Mouse (Mus musculus) common myeloid progenitor, adult 5-6 weeks (primary cell): ENCODE results near the gene Rfc5. TPM values are rescaled to one million over a fixed set of nuclear protein-coding genes. Genes with fewer than 3 reads are reported as not detected.
"Not testable (repeated sequence)": the region's sequence is repeated elsewhere in the genome, so short reads cannot be mapped to it uniquely, and the experiment has no call there.

Experiments used
- ATAC-seq: replicated peaks from 2 replicates; pipeline ENCODE4 v1.8.0; 2016; ENCODE audit warnings: low read depth, mild to moderate bottlenecking, moderate TSS enrichment, inconsistent platforms; ENCODE audit not compliant: poor library complexity, severe bottlenecking
- total RNA-seq: library from RNA; stranded (forward); fragments of 200-1000, 187-1606 nt; gene quantifications from 2 replicates; pipeline ENCODE4 v1.2.3, GENCODE M21; 2017

The Rfc5 gene
- total RNA-seq, 1 experiment from 2014 or later: 68.8 TPM

DNA sequence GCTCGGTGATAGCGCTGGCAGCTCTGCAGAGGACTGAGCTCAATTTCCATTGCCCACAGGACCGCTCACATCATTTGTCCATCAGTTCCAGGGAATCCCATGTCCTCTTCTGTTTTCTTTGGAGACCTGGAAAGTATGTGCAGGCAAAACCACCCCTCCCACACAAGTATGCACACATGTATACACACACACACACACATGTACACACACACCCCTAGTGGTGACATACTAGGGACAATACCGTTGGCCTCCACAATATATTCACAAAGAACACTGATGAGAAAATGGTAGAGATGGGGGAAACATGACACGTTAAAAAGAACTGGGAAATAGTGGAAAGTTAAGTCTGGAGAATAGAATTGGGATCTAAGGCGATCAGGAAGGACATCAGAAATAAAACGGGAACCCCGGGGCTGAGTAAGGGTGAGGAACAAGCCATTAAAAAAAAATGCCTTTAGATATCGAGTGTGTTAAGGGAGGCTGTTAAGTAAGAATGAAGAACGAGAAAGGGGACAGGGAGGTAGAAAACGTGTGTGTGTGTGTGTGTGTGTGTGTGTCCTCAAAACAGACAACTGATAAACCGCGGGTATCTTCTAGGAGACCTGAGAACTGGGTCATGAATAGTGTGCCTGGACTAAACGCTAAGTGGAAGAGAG lies 33.1 kb downstream of the Rfc5 start:
- no peak for ATAC-seq

DNA sequence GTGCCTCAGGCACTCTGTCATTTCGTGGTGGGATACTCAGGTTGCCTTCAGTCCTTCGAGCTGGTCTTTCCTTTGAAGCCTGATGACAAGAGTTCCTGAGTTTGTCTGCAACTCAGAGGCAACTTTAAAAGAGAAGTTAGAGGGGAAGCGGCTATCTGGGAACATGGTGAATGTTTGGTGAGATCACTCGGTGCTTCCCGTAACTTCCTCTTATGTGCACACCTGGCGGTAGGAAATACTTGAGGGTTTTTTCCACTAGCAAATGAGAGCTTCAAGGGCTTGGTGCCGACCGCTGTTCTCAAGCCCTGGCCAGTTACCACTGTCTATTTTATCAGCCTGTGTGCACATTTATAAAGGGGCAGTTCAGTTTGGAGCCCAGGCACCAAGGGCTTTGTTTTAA lies 34.7 kb downstream of the Rfc5 start:
- 0 out of 2 replicates have a peak, but pooled peaks have one; percentile 9 for ATAC-seq

DNA sequence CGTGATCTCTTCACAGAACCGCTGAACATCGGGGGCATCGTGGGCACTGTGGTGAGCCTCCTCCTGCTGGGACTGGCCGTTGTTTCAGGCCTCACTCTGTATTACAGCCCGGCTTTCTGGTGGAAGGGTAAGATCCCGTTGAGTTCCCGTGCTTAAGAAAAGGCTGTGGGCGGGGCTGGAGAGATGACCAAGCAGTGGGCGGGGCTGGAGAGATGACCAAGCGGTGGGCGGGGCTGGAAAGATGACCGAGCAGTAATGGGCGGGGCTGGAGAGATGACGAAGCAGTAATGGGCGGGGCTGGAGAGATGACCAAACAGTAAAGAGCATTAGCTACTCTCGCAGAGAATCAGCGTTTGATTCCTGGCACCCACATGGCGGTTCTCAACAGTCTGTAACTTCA lies 40.6 kb downstream of the Rfc5 start:
- ATAC-seq: 0 out of 2 replicates have a peak, but pooled peaks have one; percentile 15

DNA sequence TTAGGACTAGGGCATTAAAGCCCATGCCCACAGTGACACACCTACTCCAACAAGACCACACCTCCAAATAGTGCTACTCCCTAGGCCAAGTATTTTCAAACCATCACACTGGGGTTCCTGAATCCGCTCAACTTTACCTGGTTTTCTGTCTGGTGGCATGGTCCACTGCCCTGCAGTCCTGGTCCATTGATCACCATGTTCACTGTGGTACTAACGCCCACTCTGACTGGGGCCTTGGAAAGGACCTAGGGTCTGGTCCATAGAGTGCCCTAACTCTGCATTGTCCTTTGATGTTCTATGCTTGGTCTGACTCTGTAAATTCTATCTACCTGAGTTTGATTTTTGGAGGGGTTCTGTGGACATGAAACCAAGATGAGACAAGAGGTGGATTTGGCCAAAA lies 41.0 kb downstream of the Rfc5 start:
- ATAC-seq: no peak

DNA sequence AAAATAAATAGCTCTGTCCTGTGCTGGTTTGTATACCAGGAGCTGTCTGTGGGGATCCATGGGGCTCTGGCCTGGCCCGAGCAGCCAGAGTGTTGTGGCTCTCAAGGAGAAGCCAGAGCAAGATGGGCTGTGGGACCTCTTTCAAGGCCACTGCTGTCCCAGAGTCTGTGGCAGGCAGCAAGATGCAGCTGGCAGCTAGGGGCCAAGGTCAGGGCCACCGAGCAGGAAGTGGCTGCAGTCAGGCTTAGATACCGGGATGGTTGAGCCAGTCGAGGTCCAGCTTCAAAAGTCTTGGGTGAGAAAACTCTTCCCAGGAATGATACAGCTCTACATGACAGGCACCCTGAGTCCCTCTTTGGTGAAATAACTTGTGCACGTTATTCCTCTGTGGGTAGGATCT lies 41.8 kb downstream of the Rfc5 start:
- ATAC-seq: no peak

DNA sequence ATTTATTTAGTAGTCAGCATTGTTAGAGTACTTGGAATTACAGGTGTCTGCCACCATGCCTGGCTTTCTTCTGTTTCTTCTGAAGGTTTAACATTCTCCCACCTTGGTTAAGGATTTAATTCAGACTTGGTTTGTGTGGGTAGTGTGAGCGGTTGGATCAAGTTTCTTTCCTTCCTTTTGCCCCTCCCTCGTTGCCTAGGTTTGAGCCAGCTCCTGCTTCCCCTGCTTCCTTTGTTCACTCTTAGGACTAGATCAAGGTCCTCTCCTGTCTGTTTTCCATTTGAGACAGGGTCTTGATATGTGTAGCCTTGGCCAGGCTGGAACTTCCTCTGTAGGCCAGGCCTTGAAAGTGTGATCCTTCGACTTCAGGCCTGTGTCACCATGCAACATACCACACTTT lies 42.6 kb downstream of the Rfc5 start:
- no peak for ATAC-seq

DNA sequence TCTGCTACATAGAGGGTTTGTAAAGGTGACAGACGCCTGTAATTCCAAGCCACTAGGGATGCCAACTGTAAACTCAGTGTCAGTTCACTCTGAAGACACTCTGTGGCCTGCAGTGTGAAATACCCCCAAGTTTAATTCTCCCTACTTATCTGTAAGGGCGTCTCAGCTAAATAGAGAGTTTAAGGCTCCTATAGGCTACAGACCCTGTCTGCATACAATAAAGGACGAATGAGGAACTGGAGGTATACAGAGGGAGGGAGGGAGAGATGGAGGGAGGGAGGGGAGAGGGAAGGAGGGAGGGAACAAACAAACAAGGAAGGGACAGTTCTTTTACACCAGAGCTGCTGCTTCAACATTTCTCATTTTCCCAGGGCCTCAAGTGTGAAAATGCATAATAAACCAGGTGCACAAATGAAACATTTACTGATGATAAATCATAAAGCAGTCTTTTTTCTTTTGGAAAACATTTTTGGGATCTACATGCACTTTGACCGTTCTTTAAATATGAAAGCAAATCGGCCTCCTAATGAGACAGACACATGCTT lies 43.3 kb downstream of the Rfc5 start:
- peak; percentile 68; the same call in 1 of the 2 replicates for ATAC-seq

DNA sequence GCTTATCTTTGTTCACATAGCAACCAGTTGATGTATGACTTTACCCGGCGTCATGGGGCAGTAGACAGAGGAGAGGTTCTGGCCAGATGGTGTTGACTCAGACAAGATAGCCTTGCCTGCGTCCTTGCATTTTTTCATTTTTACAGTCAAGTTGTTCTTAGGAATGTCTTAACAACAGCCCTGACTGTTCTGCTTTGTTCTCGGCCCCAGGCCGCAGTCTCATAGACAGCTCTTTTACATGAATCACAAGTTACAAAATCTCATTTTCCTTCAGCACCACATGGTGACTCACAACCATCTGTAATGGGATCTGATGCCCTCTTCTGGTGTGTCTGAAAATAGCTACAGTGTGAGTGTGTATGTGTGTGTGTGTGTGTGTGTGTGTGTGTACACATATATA lies 44.4 kb downstream of the Rfc5 start:
- ATAC-seq: not testable (repeated sequence)

DNA sequence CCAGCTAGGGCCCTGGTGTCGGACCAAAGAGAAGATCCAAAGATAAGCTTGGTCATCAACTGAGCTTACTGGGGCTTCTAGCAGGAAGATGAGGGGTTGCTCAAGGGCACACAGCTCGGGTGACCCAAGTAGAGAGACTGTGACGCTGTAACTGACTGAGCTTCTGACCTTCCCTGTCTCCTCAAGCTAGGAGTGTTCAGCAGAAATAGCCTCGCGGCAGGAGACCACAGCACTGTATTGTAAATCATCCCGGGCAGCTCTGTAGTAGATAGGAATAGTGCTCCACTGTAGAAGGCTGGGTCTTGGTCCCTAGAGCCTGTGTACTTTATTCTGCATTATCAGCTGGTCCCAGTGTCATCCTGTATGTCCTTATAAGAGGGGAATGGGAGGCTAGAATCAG lies 47.0 kb downstream of the Rfc5 start:
- ATAC-seq: no peak

DNA sequence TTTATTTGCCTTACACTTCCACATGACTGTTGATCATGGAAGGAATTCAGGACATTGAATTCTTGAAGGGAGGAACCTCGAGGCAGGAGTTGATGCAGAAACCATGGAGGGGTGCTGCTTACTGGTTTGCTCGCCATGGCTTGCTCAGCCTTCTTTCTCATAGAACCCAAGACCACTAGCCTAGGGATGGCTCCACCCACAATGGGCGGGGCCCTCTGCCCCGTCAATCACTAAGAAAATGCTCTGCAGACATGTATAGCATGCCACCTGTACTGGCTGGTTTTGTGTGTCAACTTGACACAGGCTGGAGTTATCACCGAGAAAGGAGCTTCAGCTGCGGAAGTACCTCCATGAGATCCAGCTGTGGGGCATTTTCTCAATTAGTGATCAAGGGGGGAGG lies 48.8 kb downstream of the Rfc5 start:
- no peak for ATAC-seq

DNA sequence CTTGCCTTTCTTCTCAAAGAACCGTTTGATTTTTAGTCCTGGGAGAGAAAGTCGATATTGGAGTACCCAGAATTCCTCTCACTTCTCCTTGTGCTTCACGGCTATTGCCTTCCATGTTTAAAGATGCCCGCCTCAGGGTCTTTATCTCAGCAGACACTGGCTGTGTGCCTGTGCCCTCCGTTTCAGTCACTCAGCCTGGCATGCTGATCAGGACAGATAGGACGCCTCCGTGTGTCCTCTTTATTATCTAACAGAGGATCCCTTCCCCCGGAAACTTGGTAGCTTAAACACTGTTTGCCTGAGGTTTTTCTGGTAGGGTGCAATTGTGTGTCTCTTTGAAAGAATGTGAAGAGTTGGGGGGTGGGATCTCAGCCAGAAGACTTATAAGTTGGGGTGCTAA lies 50.3 kb downstream of the Rfc5 start:
- ATAC-seq: peak; percentile 69; the same call in 1 of the 2 replicates

DNA sequence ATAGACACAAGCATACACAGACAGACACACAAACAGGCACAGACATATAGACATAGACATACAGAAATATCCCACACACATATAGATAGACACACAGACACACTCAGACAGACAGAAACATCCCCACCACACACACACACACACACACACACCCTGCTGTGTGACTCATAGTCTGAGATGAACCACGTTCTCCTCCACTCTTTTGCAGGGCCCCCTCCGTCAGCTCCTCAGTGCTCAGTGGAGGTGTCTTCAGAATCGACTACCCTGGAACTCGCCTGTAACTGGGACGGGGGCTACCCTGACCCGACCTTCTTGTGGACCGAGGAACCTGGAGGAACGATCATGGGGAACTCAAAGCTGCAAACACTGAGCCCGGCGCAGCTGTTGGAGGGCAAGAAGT lies 50.8 kb downstream of the Rfc5 start:
- ATAC-seq: no peak

DNA sequence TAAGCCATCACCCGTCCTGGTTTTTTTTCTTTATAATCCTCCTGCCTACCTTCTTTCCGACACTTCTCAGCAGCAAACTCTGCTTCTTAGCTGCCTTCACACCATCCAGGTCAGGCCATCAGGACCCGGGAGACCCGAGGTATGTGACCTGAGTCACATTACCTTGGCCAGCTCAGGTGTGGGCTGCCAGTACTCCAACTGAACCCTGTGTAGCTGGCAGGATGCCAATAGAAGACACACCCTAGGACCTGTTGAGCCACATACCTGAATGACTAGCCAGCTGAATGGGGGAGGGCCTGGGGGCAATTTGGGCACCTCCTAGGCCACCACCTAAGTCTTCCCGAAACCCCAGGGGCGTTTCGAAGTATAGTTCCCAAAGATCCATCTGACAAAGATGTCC lies 58.4 kb downstream of the Rfc5 start:
- no peak for ATAC-seq

Other genes with a start within 250 kb of the Rfc5 start
- gene Pebp1, start 101.4 kb downstream of the Rfc5 start, total RNA-seq: 128 and 168 TPM in 2 replicates
- gene Vsig10, start 70.0 kb downstream of the Rfc5 start, total RNA-seq: 2.7 and 3.0 TPM in 2 replicates
- 19.4 and 26.6 TPM in 2 replicates for gene Wsb2, start 31.7 kb downstream of the Rfc5 start, total RNA-seq
- gene Ksr2, start 25.0 kb upstream of the Rfc5 start, total RNA-seq: under 0.01 and 0.19 TPM in 2 replicates